Mouse (Mus musculus) forelimb bud, embryonic 11.5 days (tissue): ENCODE results near the gene Arsg.
A peak's percentile ranks its signal among the peaks of the same experiment; 100 is the strongest.

Experiments used
- DNase-seq: peaks from one replicate; pipeline ENCODE4 v3.0.0-alpha.2; 2012; ENCODE audit warnings: low read depth, low spot score

Arsg gene

GRCm38 (mm10) chr11:109616766-109617165, 143.6 kb downstream of the Arsg start:
- no peak for DNase-seq

GRCm38 (mm10) chr11:109619055-109619454, 145.9 kb downstream of the Arsg start:
- peak; percentile 71 for DNase-seq

GRCm38 (mm10) chr11:109620356-109620755, 147.2 kb downstream of the Arsg start:
- DNase-seq = no peak

- no peak for DNase-seq
These were observed 148.0 kb downstream of the Arsg start for GRCm38 (mm10) chr11:109621183-109621582.

GRCm38 (mm10) chr11:109622518-109623037, 149.4 kb downstream of the Arsg start:
- DNase-seq = no peak
